Mouse (Mus musculus) lung, adult 2 months (tissue): ENCODE measurements at regions not wholly inside any gene's neighbourhood (a gene's known extent, or its start where the extent isn't known, plus 50 kb on each side); places are given as distances from the start of the nearest gene placed in this dataset.

Experiments used
- DNase-seq: peaks from one replicate; pipeline ENCODE4 v3.0.0; 2022
- H3K4me1 ChIP-seq: fragments of 200-500 bp; 2 replicates; pipeline ENCODE4 v1.6.1; 2011; ENCODE audit warnings: low read length; ENCODE audit not compliant: control insufficient read depth, insufficient read depth
- H3K4me3 ChIP-seq: fragments of 200-500 bp; replicated peaks from 2 replicates; pipeline ENCODE3; 2011; ENCODE audit warnings: low read depth, mild to moderate bottlenecking, control low read depth, low read length; ENCODE audit errors: extremely low read depth
- CTCF ChIP-seq: fragments of 200-500 bp; IDR thresholded peaks from 2 replicates; pipeline ENCODE4 v1.5.1; 2011; ENCODE audit warnings: mild to moderate bottlenecking, low read length, control low read depth; ENCODE audit not compliant: insufficient read depth
- POLR2A ChIP-seq: fragments of 200-500 bp; IDR thresholded peaks from 2 replicates; pipeline ENCODE4 v1.6.1; 2011; ENCODE audit warnings: low read depth, mild to moderate bottlenecking, control low read depth, low read length, borderline replicate concordance; ENCODE audit errors: extremely low read depth
- WGBS: fragments of 180-500 bp; shearing (Covaris S2); methylation state at CpG from one replicate; pipeline ENCODE4 v1.1.7; 2018; 5-methylcytosine and 5-hydroxymethylcytosine counted together

DNA sequence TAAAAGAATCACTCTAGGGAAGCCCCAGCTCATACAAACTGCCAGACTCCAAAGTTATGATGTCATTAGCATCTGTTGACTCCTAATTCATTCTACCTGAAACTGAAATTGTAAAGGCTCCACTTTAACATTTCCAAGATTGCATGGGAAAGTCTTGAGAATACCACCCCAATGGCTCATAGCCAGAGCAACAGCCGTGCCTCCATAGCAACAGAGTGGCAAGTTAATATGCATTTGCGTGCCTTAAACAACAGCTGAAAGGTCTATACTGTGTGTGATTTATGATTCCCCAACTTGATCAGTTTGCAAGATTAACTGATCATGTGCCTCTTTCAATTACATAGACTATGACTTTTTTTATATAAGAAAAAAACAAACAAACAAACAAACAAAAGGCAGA is 190.8 kb upstream of the Ppargc1a start:
- 77% methylated on average over 2 of the region's 2 CpGs for WGBS
- Histone ChIP-seq H3K4me1 (no peaks in the 10 kb centered on the region), H3K4me3 (no peak overlapping the region)
- DNase-seq = no peak
- no peak for TF ChIP-seq POLR2A
- no peak for TF ChIP-seq CTCF

DNA sequence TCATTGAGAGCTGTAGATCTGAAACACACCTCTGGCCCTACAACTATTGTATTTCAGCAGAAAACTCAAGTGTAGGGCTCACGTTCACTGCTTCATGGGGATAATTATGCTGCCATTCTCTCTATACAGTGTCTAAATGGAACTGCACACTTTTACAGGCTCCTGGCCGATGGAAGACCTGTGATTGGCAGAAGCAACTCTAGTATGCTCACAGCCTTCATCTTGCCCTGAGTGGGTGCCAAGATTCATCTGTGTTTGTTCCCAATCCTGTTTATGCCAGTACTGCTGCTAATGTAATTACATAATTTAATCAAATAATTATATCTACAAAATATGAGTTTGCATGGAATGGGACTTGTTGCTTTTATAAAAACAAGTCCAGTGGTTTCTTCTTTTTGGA is 190.3 kb upstream of the Ppargc1a start:
- TF ChIP-seq POLR2A (no peak), CTCF (no peak)
- no peak for DNase-seq
- Histone ChIP-seq H3K4me3 (no peak overlapping the region), H3K4me1 (no peaks in the 10 kb centered on the region)
- whole genome bisulfite sequencing = 78% methylated on average over 2 of the region's 2 CpGs

- TF ChIP-seq POLR2A = no peak
- TF ChIP-seq CTCF = no peak
- Histone ChIP-seq H3K4me1 (no peaks in the 10 kb centered on the region), H3K4me3 (no peak overlapping the region)
- WGBS = 39% methylated on average over 4 of the region's 4 CpGs
- DNase-seq = no peak
Measured at GRCm38 (mm10) chr5:51752024-51752423, 184.5 kb upstream of the Ppargc1a start.

DNA sequence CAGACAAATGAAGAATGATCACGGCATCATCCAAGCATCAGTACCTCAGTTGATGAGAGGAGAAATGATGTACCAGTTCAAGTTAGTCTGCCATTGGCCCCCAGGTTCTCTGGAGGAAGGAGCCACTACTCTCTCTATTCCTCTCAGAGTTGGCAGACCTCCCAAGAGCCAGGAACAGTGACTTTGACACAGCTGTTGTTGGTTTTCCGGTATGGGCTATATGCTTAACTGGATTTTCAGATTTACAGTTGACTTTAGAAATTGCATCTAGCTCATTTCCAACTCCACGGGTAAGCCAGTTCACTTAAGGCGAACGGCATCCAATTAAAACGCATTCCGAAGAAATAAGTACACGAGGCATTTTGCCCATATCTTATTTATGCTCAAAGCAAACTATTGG is 182.9 kb upstream of the Ppargc1a start:
- Histone ChIP-seq H3K4me1 (no peaks in the 10 kb centered on the region), H3K4me3 (no peak overlapping the region)
- TF ChIP-seq CTCF (no peak), POLR2A (no peak)
- WGBS = 82% methylated on average over 8 of the region's 8 CpGs
- no peak for DNase-seq

- Histone ChIP-seq H3K4me1 (no peaks in the 10 kb centered on the region), H3K4me3 (no peak overlapping the region)
- TF ChIP-seq CTCF (no peak), POLR2A (no peak)
- 96% methylated on average over 8 of the region's 8 CpGs for WGBS
- DNase-seq = no peak
Measured at GRCm38 (mm10) chr5:51740893-51741292, 173.4 kb upstream of the Ppargc1a start.

DNA sequence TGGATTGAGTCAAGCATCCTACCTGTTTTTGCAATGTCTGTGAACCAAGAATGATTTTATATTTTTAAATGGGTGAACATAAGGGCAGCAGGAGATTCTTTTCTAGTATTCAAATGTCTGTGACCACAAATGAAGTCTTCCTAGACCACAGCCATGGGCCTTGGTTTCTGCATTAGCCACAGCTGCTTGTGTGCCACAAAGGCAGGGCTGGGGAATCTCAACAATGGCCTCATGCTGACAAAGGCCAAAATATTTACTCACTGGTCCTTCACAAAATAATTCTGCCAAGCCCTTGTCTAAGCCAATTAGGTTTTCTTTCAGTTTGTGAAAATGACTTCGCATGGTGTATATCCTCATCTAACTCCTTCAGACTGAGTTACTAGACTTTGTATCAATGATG is 162.7 kb upstream of the Ppargc1a start:
- Histone ChIP-seq H3K4me3 (no peak overlapping the region), H3K4me1 (no peaks in the 10 kb centered on the region)
- WGBS = 89% methylated on average over 1 of the region's 1 CpGs
- TF ChIP-seq CTCF (no peak), POLR2A (no peak)
- DNase-seq = no peak

GRCm38 (mm10) chr5:51729771-51730170 is 162.2 kb upstream of the Ppargc1a start:
- WGBS = 62% methylated on average over 1 of the region's 1 CpGs
- no peak for DNase-seq
- no peak overlapping the region for H3K4me3 ChIP-seq
- no peak for TF ChIP-seq CTCF
- TF ChIP-seq POLR2A = no peak
- H3K4me1 ChIP-seq = no peaks in the 10 kb centered on the region

DNA sequence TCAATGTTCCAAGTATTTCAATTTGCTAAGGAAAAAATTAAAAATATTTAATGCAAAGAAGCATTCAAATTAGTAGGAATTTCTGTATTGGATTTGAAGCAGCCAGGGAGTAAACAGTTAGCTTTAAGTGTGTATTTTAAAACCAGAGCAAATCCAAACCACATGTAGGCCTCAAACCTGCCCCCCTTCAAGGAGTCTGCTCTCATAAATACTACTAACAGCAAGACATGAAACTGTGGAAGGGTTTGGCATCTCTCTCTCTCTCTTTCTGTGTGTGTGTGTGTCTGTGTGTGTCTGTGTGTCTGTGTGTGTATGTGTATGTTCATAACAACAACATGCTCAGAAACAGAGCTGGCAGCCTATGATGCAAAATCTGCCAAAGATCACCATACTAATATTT is 159.2 kb upstream of the Ppargc1a start:
- Histone ChIP-seq H3K4me3 (no peak overlapping the region), H3K4me1 (no peaks in the 10 kb centered on the region)
- TF ChIP-seq POLR2A = no peak
- TF ChIP-seq CTCF = no peak
- no peak for DNase-seq

DNA sequence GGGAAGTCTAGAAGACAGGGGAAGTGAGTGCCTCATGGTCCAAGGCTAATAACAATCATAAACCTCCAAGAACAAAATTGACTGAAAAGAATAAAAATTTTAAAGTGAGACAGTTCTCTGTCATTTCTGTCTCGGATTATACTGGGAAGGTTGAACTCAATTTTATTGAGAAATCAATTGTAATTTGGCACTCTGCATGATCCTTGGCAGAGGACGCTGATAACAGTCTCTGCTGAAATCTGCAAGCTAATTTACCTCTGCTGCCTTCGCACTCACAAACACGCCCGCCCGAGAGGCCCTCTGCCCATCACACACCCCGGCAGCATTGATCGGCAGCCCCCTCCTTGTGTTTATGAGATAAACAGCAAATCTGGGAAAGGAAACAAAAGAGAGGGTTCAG is 151.4 kb upstream of the Ppargc1a start:
- no peaks in the 10 kb centered on the region for H3K4me1 ChIP-seq
- H3K4me3 ChIP-seq = no peak overlapping the region
- TF ChIP-seq POLR2A (no peak), CTCF (no peak)
- DNase-seq = no peak
- 74% methylated on average over 8 of the region's 8 CpGs for WGBS

- no peak for DNase-seq
- Histone ChIP-seq H3K4me1 (no peaks in the 10 kb centered on the region), H3K4me3 (no peak overlapping the region)
- 86% methylated on average over 1 of the region's 1 CpGs for WGBS
- TF ChIP-seq CTCF (no peak), POLR2A (no peak)
Measured at GRCm38 (mm10) chr5:51718451-51718850, 150.9 kb upstream of the Ppargc1a start.
